Mouse (Mus musculus): ENCODE data around the gene Calml3.
"Not testable (repeated sequence)": the region's sequence is repeated elsewhere in the genome, so short reads cannot be mapped to it uniquely, and the experiment has no call there.

Gene Calml3

DNA sequence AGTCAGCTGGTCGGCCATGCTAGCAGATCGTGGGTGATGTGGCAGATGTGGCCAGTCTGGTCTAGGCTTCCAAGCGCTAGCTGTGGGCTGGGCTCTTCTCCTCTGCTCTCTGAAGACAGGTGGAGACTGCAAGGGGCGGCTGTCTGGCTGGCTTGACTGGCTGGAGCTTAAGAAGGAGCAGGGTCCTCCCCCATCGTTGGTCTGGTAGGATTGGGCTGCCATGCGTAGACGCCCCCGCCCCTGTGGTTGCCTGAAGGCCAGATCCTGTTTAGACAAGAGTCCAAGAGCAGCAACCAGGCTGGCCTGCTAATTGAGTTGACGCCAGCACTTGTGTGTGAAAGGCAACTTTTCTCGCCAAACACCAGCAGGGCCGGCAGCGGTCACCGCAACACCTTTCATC lies at the start of gene Calml3:
Calml3 (minus strand) TSS at position 131 of the 400 bp plus-strand sequence.
- no peak for DNase-seq (ENCODE audit: low read depth, low spot score)

DNA sequence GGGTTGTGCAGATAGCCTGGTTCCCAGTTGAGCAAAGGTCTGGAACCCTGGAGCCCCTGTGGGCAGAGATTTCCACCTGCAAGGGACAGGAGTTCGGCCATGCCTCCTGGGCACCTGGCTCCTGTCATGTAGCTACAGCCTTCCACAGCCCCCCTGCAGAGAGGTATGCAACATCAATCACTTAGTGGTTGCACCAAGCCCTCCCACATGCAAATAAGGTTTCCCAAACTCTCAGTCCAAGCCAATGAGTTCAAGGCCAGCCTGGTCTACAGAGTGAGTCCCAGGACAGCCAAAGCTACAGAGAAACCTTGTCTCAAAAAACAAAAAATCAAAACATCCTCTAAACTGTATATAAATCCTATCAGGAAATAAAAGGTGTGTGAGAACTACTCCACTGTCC lies 46.2 kb upstream of the Calml3 start:
- DNase-seq (ENCODE audit: low read depth, low spot score): peak; percentile 52

DNA sequence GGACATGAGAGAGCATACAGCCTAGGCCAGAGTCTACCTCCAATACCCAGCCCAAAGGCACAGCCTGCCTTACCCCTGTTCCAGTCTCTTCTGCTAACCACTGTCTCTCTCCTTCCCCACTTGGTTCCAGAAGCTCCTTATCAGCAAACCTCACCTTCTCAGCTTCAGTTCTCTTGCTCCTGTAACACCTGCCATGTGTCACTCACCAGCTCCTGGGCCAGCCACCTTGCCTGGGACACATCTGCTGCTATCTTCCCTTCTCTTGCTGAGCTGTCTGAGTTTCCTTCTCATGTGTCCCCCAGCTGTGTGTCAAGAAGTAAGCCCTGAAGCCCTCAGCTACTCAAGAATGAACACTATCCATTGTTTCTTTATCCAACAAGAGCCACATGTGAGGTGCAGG lies 36.5 kb upstream of the Calml3 start:
- DNase-seq (ENCODE audit: low read depth, low spot score): not testable (repeated sequence)

DNA sequence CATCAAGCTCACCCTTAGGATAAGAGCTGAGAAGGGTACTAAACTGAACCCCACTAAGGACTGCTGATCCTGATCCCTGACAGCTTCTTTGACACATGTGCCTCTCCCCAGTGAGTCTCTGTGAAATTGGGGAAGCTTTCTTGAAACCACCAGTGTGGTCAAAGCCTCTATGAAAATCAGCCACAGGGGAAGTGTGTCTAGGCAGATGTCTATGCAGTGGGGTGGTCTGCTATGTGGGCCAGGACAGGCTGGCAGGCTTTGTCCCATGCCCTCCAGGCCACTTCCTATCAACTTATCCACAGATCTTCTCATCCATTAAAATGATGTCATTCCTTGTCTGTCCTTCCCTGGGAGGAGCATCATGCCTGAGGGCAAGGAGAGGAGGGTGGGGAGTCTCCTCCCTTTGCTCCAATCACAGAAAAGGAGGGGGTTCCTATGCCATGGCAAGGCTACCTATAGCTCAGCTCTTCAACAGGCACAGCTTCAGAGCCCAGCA lies 33.2 kb upstream of the Calml3 start, which contains the start of gene Calm4:
Calm4 (plus strand) TSS at position 446 of the 496 bp plus-strand sequence.
- DNase-seq (ENCODE audit: low read depth, low spot score): not testable (repeated sequence)

DNA sequence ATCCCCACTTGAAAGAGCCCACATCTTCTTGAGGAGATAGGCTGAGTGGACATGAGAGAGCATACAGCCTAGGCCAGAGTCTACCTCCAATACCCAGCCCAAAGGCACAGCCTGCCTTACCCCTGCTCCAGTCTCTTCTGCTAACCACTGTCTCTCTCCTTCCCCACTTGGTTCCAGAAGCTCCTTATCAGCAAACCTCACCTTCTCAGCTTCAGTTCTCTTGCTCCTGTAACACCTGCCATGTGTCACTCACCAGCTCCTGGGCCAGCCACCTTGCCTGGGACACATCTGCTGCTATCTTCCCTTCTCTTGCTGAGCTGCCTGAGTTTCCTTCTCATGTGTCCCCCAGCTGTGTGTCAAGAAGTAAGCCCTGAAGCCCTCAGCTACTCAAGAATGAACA lies 29.5 kb upstream of the Calml3 start:
- not testable (repeated sequence) for DNase-seq (ENCODE audit: low read depth, low spot score)

DNA sequence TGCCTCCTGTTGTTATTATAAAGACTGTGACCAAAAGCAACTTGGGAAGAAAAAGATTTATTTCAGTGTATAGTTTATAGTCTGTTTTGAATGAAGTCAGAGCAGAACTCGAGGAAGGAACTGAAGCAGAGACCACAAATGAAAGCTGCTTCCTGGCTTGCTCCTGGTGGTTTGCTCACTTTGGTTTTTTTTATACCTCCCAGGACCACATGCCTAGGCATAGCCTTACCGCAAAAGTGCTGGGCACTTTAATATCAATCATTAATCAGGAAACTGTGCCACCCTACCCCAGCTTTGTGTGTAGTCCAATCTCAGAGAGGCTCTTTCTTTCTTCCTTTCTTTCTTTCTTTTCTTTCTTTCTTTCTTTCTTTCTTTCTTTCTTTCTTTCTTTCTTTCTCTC lies 28.3 kb upstream of the Calml3 start:
- DNase-seq (ENCODE audit: low read depth, low spot score): no peak

DNA sequence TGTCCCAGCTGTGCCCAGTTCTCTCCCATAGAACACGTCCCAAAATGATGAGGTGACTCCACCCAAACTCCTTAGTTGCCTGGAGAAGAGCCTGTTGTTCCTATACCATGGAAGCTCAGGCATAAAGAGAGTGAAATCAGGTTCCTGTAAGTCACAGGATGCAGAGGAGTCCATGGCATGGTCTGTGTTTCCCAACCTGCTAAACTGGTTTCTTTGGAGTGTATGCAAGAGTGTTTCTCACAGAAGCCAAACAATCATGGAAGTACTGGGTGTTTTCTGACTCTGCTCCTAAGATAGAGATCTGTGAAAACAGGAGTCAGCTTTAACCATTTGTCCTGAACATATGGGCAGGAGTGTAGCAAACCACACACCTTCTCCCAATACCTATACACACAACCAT lies 27.9 kb upstream of the Calml3 start:
- DNase-seq (ENCODE audit: low read depth, low spot score): no peak

DNA sequence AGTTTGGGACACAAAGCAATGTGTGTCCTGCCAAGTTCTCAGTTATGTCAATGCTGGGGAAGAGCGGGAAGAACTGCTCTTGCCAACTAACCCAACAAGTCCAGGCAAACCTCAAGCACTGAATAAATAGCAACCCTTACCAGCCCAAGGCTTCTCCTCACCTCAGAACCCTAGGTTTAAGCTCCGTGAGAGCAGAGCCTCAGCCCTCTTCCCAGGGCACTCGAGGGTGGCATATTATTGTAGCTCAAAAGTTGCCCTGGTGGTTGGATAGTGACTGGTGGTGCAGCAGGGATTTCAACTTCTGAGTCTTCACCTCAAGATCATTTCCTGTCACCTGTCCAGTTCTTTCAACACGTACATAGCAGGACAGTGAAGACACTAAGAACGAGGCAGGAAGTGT lies 27.4 kb upstream of the Calml3 start:
- no peak for DNase-seq (ENCODE audit: low read depth, low spot score)

DNA sequence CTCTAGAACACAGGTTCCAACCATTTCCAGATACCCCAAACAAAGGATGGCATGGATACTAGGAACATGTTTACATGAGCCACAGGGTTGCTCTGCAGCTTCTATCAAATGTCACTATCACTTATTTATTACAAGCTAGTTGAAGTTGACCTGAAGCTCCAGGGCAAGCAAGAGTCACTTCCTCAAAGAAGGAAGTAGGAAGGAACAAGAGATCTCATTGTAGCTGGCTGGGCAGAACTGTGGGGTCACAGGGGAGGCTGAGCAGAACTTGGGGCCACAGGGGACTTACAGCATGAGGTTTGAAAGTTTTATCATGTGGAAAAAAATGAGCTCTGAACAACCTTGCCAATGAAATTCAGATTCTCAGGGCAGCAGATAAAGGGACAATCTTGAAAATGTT lies 21.6 kb upstream of the Calml3 start:
- DNase-seq (ENCODE audit: low read depth, low spot score): no peak

DNA sequence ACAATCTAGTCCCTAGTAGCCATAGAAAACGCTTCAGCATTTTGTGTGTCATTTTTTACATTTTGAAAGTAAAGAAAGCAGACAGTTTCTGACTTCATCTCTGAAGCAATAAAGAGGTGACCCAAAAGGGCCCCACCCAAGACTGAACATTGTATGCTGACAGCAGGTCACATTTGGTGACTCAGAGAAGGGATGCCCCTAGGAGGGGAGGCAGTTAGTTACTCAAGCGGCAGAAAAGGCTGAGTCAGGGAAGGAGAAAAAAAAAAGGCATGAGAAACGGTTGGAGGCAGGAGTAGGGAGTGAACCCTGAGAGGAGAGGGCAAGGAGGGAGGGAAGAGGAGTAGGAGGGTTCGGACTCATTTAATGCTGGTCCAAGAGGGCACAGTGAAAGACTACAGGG lies 18.0 kb upstream of the Calml3 start:
- DNase-seq (ENCODE audit: low read depth, low spot score): no peak

DNA sequence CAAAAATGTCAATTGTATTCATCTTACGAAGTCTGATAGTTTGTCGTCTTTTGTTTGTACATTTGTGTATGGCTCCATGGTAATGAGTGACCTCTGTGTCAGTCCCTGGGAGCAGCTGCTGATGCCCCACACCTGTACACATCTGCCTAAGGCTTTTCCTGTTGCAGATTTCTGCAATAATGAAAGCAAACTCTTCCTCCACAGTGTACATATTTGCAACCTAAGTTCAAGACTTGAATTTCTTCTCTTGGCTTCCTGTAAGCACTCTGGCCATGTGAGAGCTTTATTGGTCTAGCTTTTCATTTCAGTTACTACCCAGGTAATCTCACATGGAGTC lies 14.6 kb upstream of the Calml3 start:
- no peak for DNase-seq (ENCODE audit: low read depth, low spot score)

DNA sequence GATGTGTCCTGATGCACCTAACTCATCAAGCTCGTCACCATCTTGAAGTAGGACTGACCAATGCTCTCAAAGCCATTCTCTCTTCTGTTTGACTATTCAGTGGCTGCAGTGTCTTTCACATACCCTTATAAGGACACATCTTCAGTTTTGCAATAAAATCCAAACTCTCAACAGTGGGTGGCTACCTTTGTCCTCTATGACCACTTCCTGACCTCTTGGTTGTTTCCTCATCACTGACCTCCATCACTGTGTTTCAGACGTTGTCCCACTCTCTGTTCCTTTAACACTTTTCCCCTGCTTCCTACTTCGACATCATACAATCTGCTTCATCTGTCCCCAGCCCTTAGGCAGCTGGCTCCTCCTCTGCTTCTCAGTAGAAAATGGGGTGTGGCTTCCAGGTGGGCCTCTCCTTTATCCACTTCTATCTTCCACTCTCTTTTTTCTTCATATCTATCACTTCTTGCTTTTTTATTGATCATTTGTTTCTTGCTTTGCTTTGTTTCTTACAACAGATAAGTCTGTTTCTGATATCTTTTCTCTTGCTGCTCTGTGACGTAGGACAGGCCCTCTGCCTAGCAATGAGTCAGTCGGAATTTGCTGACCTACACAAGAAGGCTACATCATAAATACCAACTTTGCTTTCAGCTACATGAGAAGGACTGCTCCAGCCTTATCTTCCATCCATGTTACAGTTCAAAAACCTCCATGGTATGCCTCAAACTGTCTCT lies 14.1 kb upstream of the Calml3 start:
- DNase-seq (ENCODE audit: low read depth, low spot score): no peak

DNA sequence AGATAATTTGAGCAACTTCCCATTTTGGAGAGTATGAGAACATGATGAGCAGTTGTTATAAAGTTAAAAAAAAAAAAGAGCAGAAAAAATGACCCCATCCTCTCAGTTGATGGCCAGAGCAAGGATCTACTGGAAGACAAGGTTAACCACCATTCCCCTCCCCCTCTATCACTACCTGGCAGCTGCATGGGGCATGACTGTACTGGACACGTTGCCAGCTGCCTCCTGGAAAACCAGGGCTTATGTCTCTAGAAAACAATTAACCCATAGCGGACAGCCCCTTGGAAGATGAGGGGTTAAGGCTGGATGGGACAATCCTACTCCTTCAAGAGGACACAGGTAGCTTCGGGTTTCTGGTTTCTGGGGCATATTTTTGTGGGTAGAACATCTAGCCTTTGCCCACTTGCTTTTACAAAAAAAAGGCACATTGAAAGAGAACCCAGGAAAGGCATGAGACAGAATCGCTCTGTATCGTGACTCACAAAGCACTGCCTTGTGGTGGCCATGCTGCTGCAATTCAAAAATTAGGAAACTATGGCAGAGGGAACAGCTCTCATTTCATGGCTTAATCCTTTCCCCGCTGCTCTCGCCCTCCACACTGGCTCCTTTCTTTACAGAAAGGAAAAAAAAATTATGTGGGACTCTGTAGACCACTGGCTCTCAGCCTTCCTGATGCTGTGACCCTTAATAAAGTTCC lies 3.2 kb upstream of the Calml3 start:
- DNase-seq (ENCODE audit: low read depth, low spot score): no peak

DNA sequence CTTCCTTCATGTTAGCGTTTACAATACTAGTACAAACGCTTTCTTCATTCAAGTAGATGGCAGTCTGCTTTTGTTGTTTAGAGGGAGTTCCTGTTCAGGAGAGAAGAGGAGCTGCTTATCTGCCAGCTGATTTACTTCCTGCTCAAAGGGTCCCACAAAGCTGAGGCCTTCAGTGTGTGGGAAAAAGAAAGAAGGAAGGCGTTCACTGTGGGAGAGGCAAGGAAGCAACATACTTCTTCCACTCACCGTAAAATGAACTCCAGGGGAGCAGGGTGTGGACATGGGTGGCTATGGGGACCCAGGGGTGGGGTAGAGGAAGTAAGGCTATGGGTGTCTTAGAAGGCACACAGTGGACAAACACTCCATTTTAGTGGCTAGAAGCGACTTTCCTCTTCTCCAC lies 1.5 kb upstream of the Calml3 start:
- no peak for DNase-seq (ENCODE audit: low read depth, low spot score)

DNA sequence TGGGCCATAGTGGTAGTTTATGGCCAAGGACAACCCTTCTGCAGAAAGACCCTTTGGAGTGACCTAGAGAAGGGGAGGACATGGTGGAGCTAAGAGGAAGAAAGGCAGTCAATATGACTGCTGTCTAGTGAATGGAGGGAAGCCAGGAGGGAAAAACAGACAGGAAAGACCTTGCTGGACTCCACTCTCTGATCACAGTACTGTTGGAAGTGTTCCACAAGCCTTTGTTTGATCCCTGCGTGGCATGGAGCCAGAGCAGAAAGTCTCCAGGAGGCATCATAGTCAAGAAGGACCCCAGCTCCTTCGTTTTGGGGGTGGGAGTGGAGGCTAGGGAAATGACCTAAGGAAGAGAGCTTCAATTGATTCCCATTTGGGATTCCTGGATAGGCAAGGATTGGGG lies 1.0 kb upstream of the Calml3 start:
- no peak for DNase-seq (ENCODE audit: low read depth, low spot score)

DNA sequence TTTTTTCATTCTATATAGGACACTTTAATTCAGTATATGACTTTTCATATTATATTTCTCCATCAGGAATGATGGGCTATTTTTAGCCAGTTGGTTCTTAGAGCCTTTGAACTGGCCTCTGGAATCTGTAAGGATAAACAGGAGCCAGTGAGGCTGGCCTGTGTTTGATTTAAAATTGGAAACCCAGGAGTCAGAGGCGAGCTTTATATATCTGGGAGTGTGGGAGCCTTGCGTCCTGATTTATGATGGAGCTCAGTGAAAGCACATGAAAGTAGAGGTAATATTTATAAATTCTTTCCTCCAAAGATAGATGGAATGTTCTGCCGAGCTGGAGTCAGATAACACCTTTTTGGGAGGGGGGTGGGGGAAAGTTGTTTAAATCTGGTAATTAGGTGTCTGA lies 4.7 kb downstream of the Calml3 start:
- DNase-seq (ENCODE audit: low read depth, low spot score): no peak

DNA sequence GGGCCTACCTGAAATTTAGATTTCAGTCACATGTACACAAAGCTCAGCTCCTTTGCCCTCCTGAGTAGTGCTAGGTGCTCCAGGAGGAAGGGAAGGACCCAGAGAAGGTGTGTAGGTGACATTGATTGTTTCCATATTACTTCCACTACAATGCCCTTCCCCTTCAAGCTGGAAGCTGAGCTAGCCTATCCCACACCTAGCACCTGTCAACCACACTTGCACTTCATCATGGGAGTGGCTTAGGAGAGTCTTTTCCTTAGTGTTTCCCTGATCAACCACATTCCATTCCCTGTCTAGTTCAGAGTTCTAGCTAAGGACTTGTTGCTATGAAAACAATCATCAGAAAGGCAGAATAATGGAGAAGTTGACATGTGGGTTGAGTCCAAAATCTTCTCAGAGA lies 5.4 kb downstream of the Calml3 start:
- DNase-seq (ENCODE audit: low read depth, low spot score): no peak

DNA sequence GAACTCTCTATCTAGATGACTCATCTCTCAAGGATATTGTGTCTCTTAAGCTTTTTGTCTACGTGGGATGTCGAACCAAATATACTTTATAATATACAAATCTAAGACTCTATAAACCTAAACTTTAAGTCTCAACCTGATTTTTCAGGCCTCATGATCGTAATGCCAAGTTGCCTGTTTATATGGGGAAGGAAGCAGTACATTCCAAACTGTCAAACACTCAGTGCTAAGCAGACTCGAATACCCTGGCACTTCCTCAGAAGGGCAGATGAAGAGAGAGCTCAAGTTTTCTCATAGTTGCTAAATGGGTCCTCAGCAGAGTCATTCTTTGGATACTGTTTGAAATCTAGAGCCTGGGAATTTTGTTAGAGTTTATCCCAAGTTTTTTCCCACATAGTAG lies 7.5 kb downstream of the Calml3 start:
- DNase-seq (ENCODE audit: low read depth, low spot score): no peak

DNA sequence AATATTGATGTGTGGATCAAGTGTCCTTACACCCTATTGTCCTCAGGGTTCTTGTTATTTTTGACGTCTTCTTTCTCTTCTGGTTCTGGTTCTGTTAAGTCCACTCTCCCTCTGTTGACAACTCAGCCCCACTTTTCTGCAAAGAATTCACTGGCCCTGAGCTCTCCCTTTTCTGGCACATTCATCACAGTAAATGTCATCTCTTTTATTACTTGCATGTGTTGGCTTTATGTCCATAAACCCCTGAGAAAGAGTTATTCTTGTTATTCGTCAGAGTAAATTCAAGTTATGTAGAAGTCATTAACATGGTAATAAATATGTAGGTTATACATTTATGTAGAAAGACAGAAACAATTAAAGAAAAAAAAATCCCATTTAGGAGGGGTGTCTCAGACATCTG lies 14.6 kb downstream of the Calml3 start:
- DNase-seq (ENCODE audit: low read depth, low spot score): no peak

DNA sequence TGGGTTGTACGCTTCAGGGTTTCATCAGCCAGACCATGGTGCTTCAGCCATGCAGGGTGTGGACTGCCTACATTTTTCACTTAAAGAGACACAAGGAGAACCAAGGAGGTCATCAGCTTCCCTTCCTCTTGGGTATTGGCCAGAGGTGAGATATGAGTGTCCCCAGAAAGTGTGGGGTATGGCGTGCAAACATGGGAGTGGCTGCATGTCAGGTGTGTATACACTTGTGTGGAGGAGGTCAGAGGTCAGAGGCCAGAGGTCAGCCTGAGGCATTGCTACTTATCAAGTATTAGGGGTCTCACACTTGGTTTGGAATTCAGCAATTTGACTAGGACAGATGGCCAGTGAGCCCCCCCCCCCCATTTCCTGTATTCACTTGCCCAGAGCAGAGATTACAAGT lies 15.5 kb downstream of the Calml3 start:
- DNase-seq (ENCODE audit: low read depth, low spot score): no peak

DNA sequence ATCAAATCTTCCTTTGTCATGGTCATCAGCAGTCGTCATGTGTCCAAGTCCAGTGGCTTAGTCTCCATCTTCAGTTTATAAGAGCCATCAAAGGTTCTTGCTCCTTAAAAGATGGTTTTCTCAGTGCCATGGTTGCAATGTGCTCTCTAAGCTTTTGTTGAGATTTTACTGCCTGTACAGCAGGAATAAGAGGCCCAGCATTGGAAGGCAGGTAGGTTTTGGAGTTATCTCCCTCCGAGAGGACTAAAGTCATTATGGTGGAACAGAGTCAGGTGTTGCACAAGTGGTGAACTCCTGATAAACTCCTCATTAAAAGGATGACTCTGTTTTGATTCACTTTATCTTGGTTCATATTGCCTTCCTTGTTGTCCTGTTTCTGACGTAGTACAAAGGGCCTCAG lies 16.5 kb downstream of the Calml3 start:
- DNase-seq (ENCODE audit: low read depth, low spot score): no peak

DNA sequence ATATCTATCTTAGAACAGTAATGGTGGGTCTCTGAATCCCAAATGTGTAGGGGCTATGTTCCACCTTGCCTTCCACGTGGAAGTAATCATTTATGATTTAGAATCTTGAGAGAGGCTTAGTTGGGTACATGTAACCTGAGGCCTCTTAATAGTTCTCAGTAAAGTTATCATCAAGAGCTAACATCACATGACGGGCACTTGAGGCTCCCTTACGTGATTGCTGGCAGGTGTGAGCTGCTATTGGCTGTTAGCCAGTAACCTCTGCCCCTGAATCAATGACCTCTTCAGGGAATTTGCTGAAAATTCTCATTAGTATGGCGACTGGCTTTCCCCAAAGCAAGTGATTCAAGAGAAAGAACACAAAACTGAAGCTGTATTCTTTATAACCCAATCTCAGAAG lies 17.0 kb downstream of the Calml3 start:
- no peak for DNase-seq (ENCODE audit: low read depth, low spot score)

DNA sequence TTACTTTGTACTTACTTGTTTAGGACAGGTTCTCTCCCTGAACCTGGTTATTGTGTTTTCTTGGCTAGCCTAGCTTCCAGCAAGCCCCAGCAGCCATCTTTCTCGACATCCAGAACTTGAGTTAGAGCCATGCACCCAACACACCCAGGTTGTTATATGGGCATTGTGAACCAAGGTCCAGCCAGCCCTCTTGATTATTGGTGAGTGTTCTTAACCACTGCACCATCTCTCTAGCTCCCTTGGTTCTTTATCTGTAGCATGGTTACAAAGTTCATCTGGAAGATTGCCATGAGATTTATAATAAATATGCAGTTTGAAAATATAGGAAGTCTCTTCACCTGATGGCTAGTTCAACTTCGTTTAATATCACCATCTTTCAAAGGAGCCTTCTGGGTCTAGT lies 20.5 kb downstream of the Calml3 start:
- DNase-seq (ENCODE audit: low read depth, low spot score): no peak
